Mouse (Mus musculus) testis, postnatal 14 days (tissue): ENCODE data around the gene Gm47289.
A peak's percentile ranks its signal among the peaks of the same experiment; 100 is the strongest.

Experiments used
- DNase-seq: peaks from one replicate; pipeline ENCODE4 v3.0.0; 2021; ENCODE audit warnings: low spot score

The Gm47289 gene

GRCm38 (mm10) chr9:119156278-119157201 lies 2.4 kb upstream of the Gm47289 start, which contains the start of gene Acaa1b:
TSS of gene Acaa1b (minus strand) at chr9:119157093.
- peak; percentile 78 for DNase-seq

GRCm38 (mm10) chr9:119160689-119161088 lies 1.7 kb downstream of the Gm47289 start:
- DNase-seq, result no peak

- no peak for DNase-seq
Measured at GRCm38 (mm10) chr9:119164743-119165142, 5.8 kb downstream of the Gm47289 start.

DNA sequence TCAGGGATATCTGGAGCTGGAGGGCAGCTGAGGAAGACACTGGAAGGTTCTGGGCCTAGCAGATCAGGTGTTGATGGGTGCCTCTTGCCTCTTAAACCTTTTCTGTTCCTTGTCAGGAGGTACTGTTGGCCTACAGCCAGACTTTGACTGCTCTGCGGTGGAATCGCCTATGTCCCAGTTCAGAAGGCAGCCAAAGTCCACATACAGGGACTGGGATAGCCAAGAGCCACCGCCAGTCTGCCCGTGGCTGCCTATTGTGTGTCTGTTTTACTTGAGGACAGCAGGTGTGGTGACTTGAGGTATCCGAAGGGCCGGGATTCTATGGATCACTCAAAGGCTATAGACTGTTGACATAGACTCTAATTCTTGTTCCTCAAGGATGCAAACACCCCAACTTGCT lies 6.6 kb downstream of the Gm47289 start:
- no peak for DNase-seq

- DNase-seq, result no peak
Measured at GRCm38 (mm10) chr9:119167608-119168007, 8.6 kb downstream of the Gm47289 start.

DNA sequence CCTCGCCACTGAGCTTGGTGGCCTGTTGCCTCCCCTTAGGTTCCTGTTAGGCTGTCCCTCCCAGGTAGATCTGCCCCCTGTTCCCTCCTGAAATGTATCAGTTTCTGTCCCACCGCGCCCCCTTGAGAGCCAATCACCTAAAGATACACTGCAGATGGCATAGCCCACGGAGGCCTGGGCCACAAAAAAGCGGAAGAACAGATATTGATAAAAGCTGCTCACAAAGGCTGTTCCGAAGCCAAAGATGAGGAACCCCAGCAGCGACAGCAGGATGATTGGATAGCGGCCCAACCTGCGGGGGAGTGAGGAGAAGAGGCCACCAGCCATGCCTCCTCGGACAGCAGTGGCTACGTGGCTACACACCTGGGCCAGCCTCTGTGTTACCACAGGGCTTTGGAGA lies 20.3 kb downstream of the Gm47289 start:
- no peak for DNase-seq

- peak; percentile 28 for DNase-seq
Measured at GRCm38 (mm10) chr9:119181241-119181728, 22.3 kb downstream of the Gm47289 start.

DNA sequence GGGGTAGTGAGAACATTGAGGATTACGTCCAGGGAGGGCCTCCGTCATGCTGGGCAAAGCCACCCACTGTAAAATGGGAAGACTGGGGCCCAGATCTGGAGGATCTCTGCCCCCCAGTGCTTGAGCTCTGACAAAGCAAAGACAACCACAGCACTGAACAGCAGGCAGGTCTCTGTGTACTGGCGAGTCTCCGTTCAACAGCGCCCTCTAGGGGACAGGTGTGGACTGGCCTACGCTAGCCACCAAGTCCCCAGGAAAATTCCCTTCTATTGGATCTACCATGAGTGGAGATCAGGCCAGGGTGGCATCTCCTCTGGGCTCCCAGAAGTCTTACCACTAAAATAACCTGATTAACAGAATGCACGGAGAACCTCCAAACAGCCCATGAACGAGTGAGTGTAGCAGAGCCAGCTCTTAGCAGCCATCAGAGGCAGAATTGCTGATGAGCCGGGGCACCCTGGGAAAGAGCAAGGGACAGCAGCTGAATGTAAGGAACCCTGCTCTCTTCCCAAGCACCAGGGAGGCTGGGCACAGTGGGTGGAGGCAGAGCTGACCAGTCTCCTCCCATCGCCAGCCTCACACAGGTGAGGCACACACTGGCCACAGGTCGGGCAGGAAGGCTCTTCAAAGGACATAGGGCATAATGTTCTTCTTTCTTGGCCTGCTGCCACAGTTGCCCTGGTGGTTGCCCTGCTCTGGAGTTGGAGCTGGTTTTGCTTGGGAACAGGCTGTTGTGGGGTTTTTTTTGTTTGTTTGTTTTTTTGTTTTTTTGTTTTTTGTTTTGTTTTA lies 33.4 kb downstream of the Gm47289 start:
- peak; percentile 18 for DNase-seq

DNA sequence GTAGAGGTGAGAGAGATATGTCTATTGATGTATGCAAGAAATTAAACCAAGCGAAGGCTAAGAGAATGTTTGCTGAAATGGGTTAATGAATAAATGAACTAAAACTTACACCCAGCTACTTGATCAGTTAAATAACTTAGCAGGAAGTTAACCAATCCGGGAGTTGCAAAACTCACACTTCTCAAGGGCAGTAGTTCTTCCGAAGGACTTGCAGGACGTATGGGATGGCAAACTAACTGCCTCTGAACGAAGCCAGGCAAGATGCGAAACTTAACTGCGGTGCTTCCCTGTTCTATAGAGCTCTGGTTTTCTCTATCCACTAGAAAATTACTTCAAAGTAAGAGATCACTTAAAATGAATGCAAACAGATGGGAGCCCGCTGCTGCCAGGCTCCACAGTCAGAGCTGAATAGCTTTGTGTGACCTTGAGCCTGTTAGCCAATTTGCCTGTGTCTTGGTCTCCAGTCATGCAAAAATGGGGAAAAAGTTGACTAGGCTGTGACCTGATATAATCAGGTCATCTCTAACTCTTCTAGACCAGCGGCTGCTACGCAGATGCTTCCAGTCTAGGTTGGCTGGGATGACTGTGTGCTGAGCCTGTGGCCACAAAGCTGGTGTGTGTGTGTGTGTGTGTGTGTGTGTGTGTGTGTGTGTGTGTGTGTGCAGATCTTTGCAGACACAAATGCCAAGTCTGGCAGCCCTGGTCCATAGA lies 40.3 kb downstream of the Gm47289 start:
- DNase-seq, result no peak

DNA sequence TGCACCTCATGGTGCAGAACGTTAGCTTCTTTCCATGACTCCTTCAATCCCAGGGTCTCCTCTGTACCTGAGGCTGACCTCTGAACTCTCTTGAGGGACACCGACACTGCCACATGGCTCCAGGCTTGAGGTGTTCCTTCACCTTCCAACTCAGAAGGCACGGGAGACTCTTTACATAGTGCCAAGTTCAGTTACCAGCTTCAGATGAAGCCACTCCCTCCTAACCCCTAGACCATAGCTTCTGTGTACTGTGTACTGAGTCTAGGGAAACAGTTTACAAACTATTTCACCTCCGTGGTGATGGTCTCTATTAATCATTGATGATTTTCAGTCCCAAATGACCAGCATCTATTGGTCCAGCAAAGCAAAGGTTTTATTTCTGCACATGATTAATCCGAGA lies 42.7 kb downstream of the Gm47289 start:
- DNase-seq, result no peak

DNA sequence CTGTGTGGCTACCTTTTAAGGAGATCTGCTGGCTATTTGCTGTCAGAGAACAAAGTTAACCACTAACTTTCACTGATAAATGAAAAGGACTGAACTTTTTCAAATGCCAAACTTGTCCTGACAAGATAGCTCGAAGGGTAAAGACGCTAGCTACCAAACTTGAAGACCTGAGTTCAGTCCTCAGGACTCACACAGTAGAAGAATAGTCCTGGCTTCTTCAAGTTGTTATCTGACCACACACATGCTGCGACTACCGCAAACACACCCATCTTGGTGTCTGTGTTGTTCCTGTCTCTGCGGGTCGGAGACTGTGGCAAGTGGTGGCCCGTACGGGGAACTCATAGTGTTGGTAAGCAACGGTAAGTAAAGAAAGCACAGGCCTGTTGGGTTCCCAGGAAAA lies 44.7 kb downstream of the Gm47289 start:
- no peak for DNase-seq

- no peak for DNase-seq
Measured at GRCm38 (mm10) chr9:119205756-119206155, 46.8 kb downstream of the Gm47289 start.

DNA sequence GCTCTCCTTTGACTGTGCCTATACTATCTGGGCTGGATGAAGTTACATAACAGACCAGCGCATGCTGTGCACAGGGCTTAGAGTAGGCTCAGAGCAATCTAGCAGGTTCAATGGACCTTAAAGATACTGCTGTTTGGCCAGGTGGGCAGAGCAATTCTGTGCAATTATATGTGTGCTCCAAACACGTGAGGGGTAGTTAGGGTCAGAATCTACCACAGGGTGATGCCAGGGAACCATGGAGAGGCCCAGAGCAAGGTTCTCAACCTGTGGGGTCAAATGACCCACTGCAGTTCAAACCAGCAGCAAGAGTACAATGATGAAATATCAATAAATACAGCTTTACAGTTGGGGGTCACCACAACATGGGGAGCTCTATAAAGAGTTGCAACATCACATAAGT lies 47.7 kb downstream of the Gm47289 start:
- no peak for DNase-seq

DNA sequence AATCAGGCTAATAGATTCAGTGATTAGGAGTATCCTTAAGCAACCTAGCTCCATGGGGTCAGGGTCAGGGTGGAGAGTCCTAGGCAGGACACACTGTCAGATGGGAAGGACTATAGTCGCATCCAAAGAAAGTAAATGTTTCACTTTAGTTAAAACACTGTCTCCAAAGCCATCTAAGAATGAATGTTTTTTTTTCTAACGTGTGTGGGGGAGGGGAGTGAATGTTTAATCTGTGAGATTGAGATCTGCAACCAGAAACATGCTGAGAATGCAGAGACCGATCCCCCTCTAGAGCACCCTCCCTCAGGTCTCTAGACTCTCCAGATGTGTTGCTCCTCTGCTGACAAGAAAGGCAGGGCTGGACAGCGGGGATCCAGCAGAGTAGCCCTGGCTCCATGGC lies 48.2 kb downstream of the Gm47289 start:
- DNase-seq, result no peak

DNA sequence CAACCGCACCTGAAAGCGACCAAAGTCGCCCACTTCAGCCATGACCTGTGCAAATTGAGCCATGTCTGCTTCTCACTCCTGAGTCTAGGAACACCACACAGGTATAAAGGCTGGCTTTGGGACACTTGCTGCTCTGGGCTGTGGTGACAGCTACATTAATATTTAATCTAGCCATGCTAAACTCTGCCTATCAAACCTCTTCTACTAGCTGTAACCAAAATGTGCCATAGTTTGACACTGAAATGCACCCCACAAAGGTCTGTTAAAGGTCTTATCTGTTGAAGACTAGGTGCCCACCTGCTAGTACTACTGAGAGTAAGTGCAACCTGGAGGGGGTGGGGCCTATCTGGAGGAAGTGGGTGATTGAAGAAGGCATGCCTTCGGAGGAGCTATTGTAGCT lies 50.0 kb downstream of the Gm47289 start, which contains the start of gene Slc22a13:
TSS of gene Slc22a13 (minus strand) at position 101 of the 400 bp plus-strand sequence.
- DNase-seq, result no peak
